Mouse (Mus musculus) midbrain, postnatal 0 days (tissue): ENCODE measurements at regions not wholly inside any gene's neighbourhood (a gene's known extent, or its start where the extent isn't known, plus 50 kb on each side); places are given as distances from the start of the nearest gene placed in this dataset.
A peak's percentile ranks its signal among the peaks of the same experiment; 100 is the strongest.
"Not testable (repeated sequence)": the region's sequence is repeated elsewhere in the genome, so short reads cannot be mapped to it uniquely, and the experiment has no call there.

Experiments used
- ATAC-seq: fragments of 200-750 bp; cut with Nextera tagmentation; 2 replicates; pipeline ENCODE4 v1.8.0; 2017; ENCODE audit warnings: moderate number of reproducible peaks, mild to moderate bottlenecking, moderate TSS enrichment, moderate library complexity; ENCODE audit not compliant: low FRiP score
- DNase-seq: peaks from one replicate; pipeline ENCODE4 v3.0.0-alpha.2; 2015; ENCODE audit warnings: low spot score
- H3K27ac ChIP-seq: fragments of 300-500 bp; sonication (generic); 2 replicates; pipeline ENCODE4 v1.5.1; 2014; ENCODE audit warnings: low read depth, mild to moderate bottlenecking, low read length, mixed read lengths
- H3K27me3 ChIP-seq: fragments of 300-500 bp; sonication (generic); 2 replicates; pipeline ENCODE4 v1.6.1; 2014; ENCODE audit warnings: low read length, control low read depth, mixed read lengths; ENCODE audit not compliant: insufficient read depth
- H3K36me3 ChIP-seq: fragments of 300-500 bp; sonication (generic); 2 replicates; pipeline ENCODE4 v1.6.1; 2014; ENCODE audit warnings: low read length, control low read depth, mixed read lengths; ENCODE audit not compliant: insufficient read depth
- H3K4me1 ChIP-seq: fragments of 300-500 bp; sonication (generic); 2 replicates; pipeline ENCODE4 v1.6.1; 2014; ENCODE audit warnings: mild to moderate bottlenecking, control low read depth, antibody characterized with exemption, low read length, mixed read lengths; ENCODE audit not compliant: insufficient read depth
- H3K4me2 ChIP-seq: fragments of 300-500 bp; sonication (generic); 2 replicates; pipeline ENCODE4 v1.6.1; 2014; ENCODE audit warnings: low read depth, mild to moderate bottlenecking, low read length, mixed read lengths; ENCODE audit not compliant: poor library complexity, severe bottlenecking
- H3K4me3 ChIP-seq: fragments of 300-500 bp; sonication (generic); 2 replicates; pipeline ENCODE4 v1.5.1; 2014; ENCODE audit warnings: low read depth, mild to moderate bottlenecking, low read length, moderate library complexity
- H3K9ac ChIP-seq: fragments of 300-500 bp; sonication (generic); replicated peaks from 2 replicates; pipeline ENCODE4 v1.6.1; 2014; ENCODE audit warnings: mild to moderate bottlenecking, low read length, moderate library complexity, mixed read lengths; ENCODE audit not compliant: poor library complexity, severe bottlenecking
- H3K9me3 ChIP-seq: fragments of 300-500 bp; sonication (generic); 2 replicates; pipeline ENCODE4 v1.6.1; 2016; ENCODE audit warnings: low read length, control low read depth
- CTCF ChIP-seq: IDR thresholded peaks from 2 replicates; pipeline ENCODE4 v1.5.1; 2016; ENCODE audit warnings: antibody characterized with exemption, mild to moderate bottlenecking
- WGBS: fragments of 180-500 bp; shearing (Covaris S2); extraction: QIAGEN DNeasy Blood & Tissue Kit; methylation state at CpG from one replicate; pipeline ENCODE4 v1.1.7; 2014; 5-methylcytosine and 5-hydroxymethylcytosine counted together

GRCm38 (mm10) chr16:61484315-61484714 lies 879.0 kb upstream of the Epha6 start:
- H3K4me1 ChIP-seq = no peaks in the 10 kb centered on the region
- H3K4me3 ChIP-seq = no peak overlapping the region
- H3K27ac ChIP-seq = no peak overlapping the region
- no peak overlapping the region for H3K4me2 ChIP-seq
- no peaks in the 10 kb centered on the region for H3K27me3 ChIP-seq
- DNase-seq = peak; percentile 51
- no peaks in the 10 kb centered on the region for H3K9me3 ChIP-seq
- TF ChIP-seq CTCF = no peak
- no peaks in the 10 kb centered on the region for H3K36me3 ChIP-seq
- ATAC-seq = no peak
- no peak overlapping the region for H3K9ac ChIP-seq

GRCm38 (mm10) chr16:61441881-61442280 lies 836.5 kb upstream of the Epha6 start:
- H3K4me2 ChIP-seq = no peak overlapping the region
- WGBS = 63% methylated on average over 2 of the region's 2 CpGs
- peak; percentile 38 for DNase-seq

GRCm38 (mm10) chr16:61401261-61401660 lies 795.9 kb upstream of the Epha6 start:
- no peak for TF ChIP-seq CTCF
- no peak for ATAC-seq
- H3K9ac ChIP-seq = no peak overlapping the region
- no peak for DNase-seq
- no peak overlapping the region for H3K4me2 ChIP-seq
- H3K27me3 ChIP-seq = no peaks in the 10 kb centered on the region
- no peaks in the 10 kb centered on the region for H3K4me1 ChIP-seq
- no peak overlapping the region for H3K4me3 ChIP-seq
- 90% methylated on average over 2 of the region's 2 CpGs for WGBS
- no peak overlapping the region for H3K27ac ChIP-seq
- H3K36me3 ChIP-seq = no peaks in the 10 kb centered on the region
- H3K9me3 ChIP-seq = no peaks in the 10 kb centered on the region

More at GRCm38 (mm10) chr16:61441881-61442280, 836.5 kb upstream of the Epha6 start:
- no peak for ATAC-seq
- Histone ChIP-seq H3K9me3 (no peaks in the 10 kb centered on the region), H3K27me3 (no peaks in the 10 kb centered on the region), H3K36me3 (no peaks in the 10 kb centered on the region), H3K27ac (no peak overlapping the region), H3K4me1 (no peaks in the 10 kb centered on the region), H3K9ac (no peak overlapping the region), H3K4me3 (no peak overlapping the region)
- TF ChIP-seq CTCF = no peak

GRCm38 (mm10) chr16:61381979-61382378 lies 776.6 kb upstream of the Epha6 start:
- Histone ChIP-seq H3K27ac (no peak overlapping the region), H3K4me2 (no peak overlapping the region), H3K27me3 (no peaks in the 10 kb centered on the region), H3K4me3 (no peak overlapping the region), H3K4me1 (no peaks in the 10 kb centered on the region), H3K36me3 (no peaks in the 10 kb centered on the region), H3K9ac (no peak overlapping the region), H3K9me3 (no peaks in the 10 kb centered on the region)
- DNase-seq = no peak
- 77% methylated on average over 2 of the region's 2 CpGs for WGBS
- TF ChIP-seq CTCF = no peak
- ATAC-seq = no peak

- 90% methylated on average over 9 of the region's 16 CpGs for WGBS
- H3K4me3 ChIP-seq, H3K27me3 ChIP-seq, H3K4me2 ChIP-seq, H3K36me3 ChIP-seq, H3K27ac ChIP-seq, ATAC-seq, DNase-seq, H3K4me1 ChIP-seq, H3K9me3 ChIP-seq, H3K9ac ChIP-seq: not testable (repeated sequence)
Observed at GRCm38 (mm10) chr16:61376937-61377336, 771.6 kb upstream of the Epha6 start.
